Mouse (Mus musculus): ENCODE data around the gene Gm4792. TPM values are rescaled to one million over a fixed set of nuclear protein-coding genes. Genes with fewer than 3 reads are reported as not detected.

The Gm4792 gene
- total and polyA plus RNA-seq, 2 experiments = not detected

GRCm38 (mm10) chr10:94276511-94276910 lies 22.0 kb downstream of the Gm4792 start:
- DNase-seq (ENCODE audit: extremely low read depth, low read depth, low spot score) = peak; percentile 0
- Histone ChIP-seq H3K9ac (ENCODE audit: low read depth, low read length) (no peak overlapping the region), H3K4me3 (ENCODE audit: insufficient read depth, low read depth, low read length) (no peak overlapping the region), H3K79me2 (ENCODE audit: control insufficient read depth, insufficient read depth, low read length) (no peaks in the 10 kb centered on the region), H3K36me3 (ENCODE audit: control insufficient read depth, insufficient read depth, low read length) (no peaks in the 10 kb centered on the region), H3K4me1 (ENCODE audit: control insufficient read depth, insufficient read depth, low read length) (no peaks in the 10 kb centered on the region), H3K27me3 (ENCODE audit: control insufficient read depth, insufficient read depth, low read length) (no peaks in the 10 kb centered on the region), H3K27ac (replicated peaks; ENCODE audit: insufficient read depth, low read depth, low read length) (no peak overlapping the region)
- WGBS = 48% methylated on average over 2 of the region's 2 CpGs
- no peak for TF ChIP-seq POLR2A (IDR thresholded peaks at IDR 0.05; ENCODE audit: extremely low read depth, insufficient read depth, low read length)
- TF ChIP-seq CTCF (IDR thresholded peaks at IDR 0.05; ENCODE audit: low read depth, low read length) = no peak

- Histone ChIP-seq H3K79me2 (ENCODE audit: control insufficient read depth, insufficient read depth, low read length) (no peaks in the 10 kb centered on the region), H3K27ac (replicated peaks; ENCODE audit: insufficient read depth, low read depth, low read length) (no peak overlapping the region), H3K27me3 (ENCODE audit: control insufficient read depth, insufficient read depth, low read length) (no peaks in the 10 kb centered on the region), H3K4me3 (ENCODE audit: insufficient read depth, low read depth, low read length) (no peak overlapping the region), H3K9ac (ENCODE audit: low read depth, low read length) (no peak overlapping the region), H3K4me1 (ENCODE audit: control insufficient read depth, insufficient read depth, low read length) (no peaks in the 10 kb centered on the region), H3K36me3 (ENCODE audit: control insufficient read depth, insufficient read depth, low read length) (no peaks in the 10 kb centered on the region)
- 19% methylated on average over 3 of the region's 3 CpGs for WGBS
- TF ChIP-seq CTCF (IDR thresholded peaks at IDR 0.05; ENCODE audit: low read depth, low read length) (no peak), POLR2A (IDR thresholded peaks at IDR 0.05; ENCODE audit: extremely low read depth, insufficient read depth, low read length) (no peak)
- DNase-seq (ENCODE audit: extremely low read depth, low read depth, low spot score) = no peak
These were observed 23.2 kb downstream of the Gm4792 start for GRCm38 (mm10) chr10:94275321-94275720.

DNA sequence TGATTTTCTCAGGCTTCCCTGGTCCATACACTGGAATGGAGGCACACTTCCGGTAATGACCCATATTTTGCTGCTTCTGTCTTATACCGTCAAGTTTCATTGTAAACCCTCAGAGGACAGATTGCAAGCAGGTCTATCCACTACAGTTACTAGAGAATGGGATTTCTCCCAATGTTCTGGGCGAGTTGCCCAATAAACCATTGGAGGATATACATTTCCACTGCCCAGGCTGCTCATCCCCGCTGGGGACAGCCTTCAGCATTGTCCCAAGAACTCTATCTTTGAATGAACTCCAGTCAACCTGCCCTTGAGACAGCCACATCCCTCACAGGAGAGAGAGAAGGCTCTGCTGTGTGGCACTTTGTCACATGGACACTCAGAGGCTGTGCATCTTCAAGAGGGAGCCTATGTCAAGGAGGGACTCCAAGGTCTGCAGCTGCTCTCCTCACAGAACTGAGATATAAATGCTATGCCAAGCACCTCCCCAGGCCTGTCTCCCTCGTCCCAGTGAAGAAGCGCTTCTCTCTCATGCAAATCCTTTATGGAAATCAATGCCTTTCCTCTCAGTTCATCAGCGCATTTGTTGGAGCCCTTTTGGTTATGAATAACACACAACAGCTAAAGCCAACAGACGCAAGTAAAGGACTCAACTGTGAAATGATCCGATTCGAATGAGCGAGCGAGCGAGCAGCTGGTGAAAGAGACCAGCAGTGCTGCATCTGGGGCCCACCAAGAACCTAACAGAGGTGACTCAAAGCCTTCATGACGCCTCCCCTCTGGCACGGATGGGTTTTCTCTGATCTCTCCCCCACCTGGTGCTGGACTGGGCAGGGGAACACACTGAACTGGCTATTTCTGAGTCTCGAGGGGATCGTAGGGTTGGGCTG lies 32.6 kb downstream of the Gm4792 start:
- no peaks in the 10 kb centered on the region for H3K79me2 ChIP-seq (ENCODE audit: control insufficient read depth, insufficient read depth, low read length)
- 78% methylated on average over 17 of the region's 17 CpGs for WGBS

DNA sequence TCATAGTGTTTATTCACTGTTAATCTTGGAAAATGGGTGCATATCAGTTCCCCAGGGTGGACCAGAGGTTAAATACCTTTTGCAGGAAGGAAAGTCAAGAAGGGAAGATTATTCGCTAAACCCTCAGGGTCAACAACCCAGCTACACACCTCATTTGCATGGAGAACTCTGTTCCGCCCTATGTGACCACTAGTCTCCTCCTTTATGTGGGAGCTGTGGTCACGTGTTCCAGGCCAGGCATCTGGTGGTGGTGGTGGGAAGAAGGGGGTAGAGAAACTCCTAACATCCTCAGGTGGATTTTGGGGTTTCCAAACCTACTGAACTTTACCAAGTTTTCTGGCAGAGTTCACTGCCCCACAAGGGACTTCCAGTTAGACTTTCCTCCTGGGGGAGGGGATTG lies 35.3 kb downstream of the Gm4792 start:
- H3K9ac ChIP-seq (ENCODE audit: low read depth, low read length) = no peak overlapping the region
- WGBS = 77% methylated on average over 3 of the region's 3 CpGs
- no peaks in the 10 kb centered on the region for H3K36me3 ChIP-seq (ENCODE audit: control insufficient read depth, insufficient read depth, low read length)
- H3K4me3 ChIP-seq (ENCODE audit: insufficient read depth, low read depth, low read length) = no peak overlapping the region
- no peak overlapping the region for H3K27ac ChIP-seq (replicated peaks; ENCODE audit: insufficient read depth, low read depth, low read length)
- H3K4me1 ChIP-seq (ENCODE audit: control insufficient read depth, insufficient read depth, low read length) = no peaks in the 10 kb centered on the region
- TF ChIP-seq POLR2A (IDR thresholded peaks at IDR 0.05; ENCODE audit: extremely low read depth, insufficient read depth, low read length) (no peak), CTCF (IDR thresholded peaks at IDR 0.05; ENCODE audit: low read depth, low read length) (no peak)
- no peak for DNase-seq (ENCODE audit: extremely low read depth, low read depth, low spot score)
- H3K27me3 ChIP-seq (ENCODE audit: control insufficient read depth, insufficient read depth, low read length) = 0 out of 2 replicates have a peak, but pooled peaks cover 2% of the 10 kb centered on the region
- no peaks in the 10 kb centered on the region for H3K79me2 ChIP-seq (ENCODE audit: control insufficient read depth, insufficient read depth, low read length)

More for the DNA sequence above, 32.6 kb downstream of the Gm4792 start:
- no peaks in the 10 kb centered on the region for H3K4me1 ChIP-seq (ENCODE audit: control insufficient read depth, insufficient read depth, low read length)
- H3K9ac ChIP-seq (ENCODE audit: low read depth, low read length) = no peak overlapping the region
- 0 out of 2 replicates have a peak, but pooled peaks cover 2% of the 10 kb centered on the region for H3K27me3 ChIP-seq (ENCODE audit: control insufficient read depth, insufficient read depth, low read length)
- H3K4me3 ChIP-seq (ENCODE audit: insufficient read depth, low read depth, low read length) = no peak overlapping the region
- DNase-seq (ENCODE audit: extremely low read depth, low read depth, low spot score) = no peak
- TF ChIP-seq POLR2A (IDR thresholded peaks at IDR 0.05; ENCODE audit: extremely low read depth, insufficient read depth, low read length) (no peak), CTCF (IDR thresholded peaks at IDR 0.05; ENCODE audit: low read depth, low read length) (no peak)
- no peaks in the 10 kb centered on the region for H3K36me3 ChIP-seq (ENCODE audit: control insufficient read depth, insufficient read depth, low read length)
- H3K27ac ChIP-seq (replicated peaks; ENCODE audit: insufficient read depth, low read depth, low read length) = no peak overlapping the region

GRCm38 (mm10) chr10:94262646-94263045 lies 35.9 kb downstream of the Gm4792 start:
- 90% methylated on average over 13 of the region's 13 CpGs for WGBS
- no peak overlapping the region for H3K27ac ChIP-seq (replicated peaks; ENCODE audit: insufficient read depth, low read depth, low read length)
- no peak for DNase-seq (ENCODE audit: extremely low read depth, low read depth, low spot score)
- H3K9ac ChIP-seq (ENCODE audit: low read depth, low read length) = no peak overlapping the region
- no peak overlapping the region for H3K4me3 ChIP-seq (ENCODE audit: insufficient read depth, low read depth, low read length)
- H3K36me3 ChIP-seq (ENCODE audit: control insufficient read depth, insufficient read depth, low read length) = no peaks in the 10 kb centered on the region
- H3K27me3 ChIP-seq (ENCODE audit: control insufficient read depth, insufficient read depth, low read length) = 0 out of 2 replicates have a peak, but pooled peaks cover 2% of the 10 kb centered on the region
- no peak for TF ChIP-seq CTCF (IDR thresholded peaks at IDR 0.05; ENCODE audit: low read depth, low read length)
- no peak for TF ChIP-seq POLR2A (IDR thresholded peaks at IDR 0.05; ENCODE audit: extremely low read depth, insufficient read depth, low read length)
- no peaks in the 10 kb centered on the region for H3K79me2 ChIP-seq (ENCODE audit: control insufficient read depth, insufficient read depth, low read length)
- H3K4me1 ChIP-seq (ENCODE audit: control insufficient read depth, insufficient read depth, low read length) = no peaks in the 10 kb centered on the region

- H3K79me2 ChIP-seq (ENCODE audit: control insufficient read depth, insufficient read depth, low read length) = no peaks in the 10 kb centered on the region
- H3K4me3 ChIP-seq (ENCODE audit: insufficient read depth, low read depth, low read length) = no peak overlapping the region
- H3K4me1 ChIP-seq (ENCODE audit: control insufficient read depth, insufficient read depth, low read length) = no peaks in the 10 kb centered on the region
- 71% methylated on average over 1 of the region's 1 CpGs for WGBS
- no peak for DNase-seq (ENCODE audit: extremely low read depth, low read depth, low spot score)
- H3K27me3 ChIP-seq (ENCODE audit: control insufficient read depth, insufficient read depth, low read length) = 0 out of 2 replicates have a peak, but pooled peaks cover 2% of the 10 kb centered on the region
- H3K36me3 ChIP-seq (ENCODE audit: control insufficient read depth, insufficient read depth, low read length) = no peaks in the 10 kb centered on the region
- TF ChIP-seq CTCF (IDR thresholded peaks at IDR 0.05; ENCODE audit: low read depth, low read length) (no peak), POLR2A (IDR thresholded peaks at IDR 0.05; ENCODE audit: extremely low read depth, insufficient read depth, low read length) (no peak)
- no peak overlapping the region for H3K9ac ChIP-seq (ENCODE audit: low read depth, low read length)
- H3K27ac ChIP-seq (replicated peaks; ENCODE audit: insufficient read depth, low read depth, low read length) = no peak overlapping the region
These were observed 38.0 kb downstream of the Gm4792 start for GRCm38 (mm10) chr10:94260544-94260943.
